Mouse (Mus musculus) megakaryocyte, embryonic 14.5 days (primary cell): ENCODE data around the gene Nhp2.

Experiments used
- FLI1 ChIP-seq: IDR thresholded peaks from 2 replicates; pipeline ENCODE4 v1.6.1; 2012; ENCODE audit warnings: low read length, inconsistent platforms, mixed read lengths
- GATA1 ChIP-seq: IDR thresholded peaks from 3 replicates; pipeline ENCODE4 v1.6.1; 2012; ENCODE audit warnings: mixed read lengths, low read length, inconsistent platforms, borderline replicate concordance

DNA sequence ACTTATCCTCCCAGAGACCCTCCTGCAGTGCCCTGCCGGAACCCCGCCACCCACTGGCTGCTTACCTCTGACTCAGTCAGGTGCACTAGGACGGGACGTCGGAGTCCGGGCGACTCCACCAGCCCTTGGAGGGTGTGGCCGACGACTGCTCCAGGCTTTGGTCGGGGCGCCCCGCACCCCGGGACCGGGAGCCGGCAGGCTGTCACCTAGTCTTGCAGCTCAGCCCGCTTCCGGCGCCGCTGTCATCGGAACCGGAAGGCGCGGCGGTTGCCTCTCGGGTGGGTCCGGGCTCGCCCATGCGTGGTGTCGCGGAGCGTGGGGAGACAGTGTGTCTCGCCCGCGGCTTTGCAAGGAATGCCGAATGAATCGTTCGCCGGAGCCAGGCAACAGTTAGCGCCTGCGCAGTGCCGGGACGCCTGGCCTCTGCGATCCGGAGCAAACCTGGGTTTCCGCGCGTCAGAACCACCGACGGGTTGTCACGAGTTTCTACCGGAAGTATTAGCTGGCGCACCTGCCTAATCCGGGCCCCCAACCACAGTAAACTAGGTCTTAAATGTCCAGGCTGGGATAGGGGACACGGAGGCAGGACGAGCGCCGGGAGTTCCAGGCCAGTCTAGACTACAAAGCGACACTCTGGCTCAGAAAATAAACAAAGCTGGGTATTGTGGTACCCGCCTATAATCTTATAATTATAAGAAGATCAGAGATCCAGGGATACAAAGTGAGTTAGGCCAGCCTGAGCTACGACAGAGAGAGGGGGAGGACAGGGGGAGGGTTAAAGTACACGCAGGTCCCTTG lies 16.2 kb downstream of the Nhp2 start, which contains the start of gene Rmnd5b:
- no peak for TF ChIP-seq GATA1
- no peak for TF ChIP-seq FLI1
